Mouse (Mus musculus) T-helper 2 cell (primary cell): Measurements from ENCODE around the gene Rpl6.
"Not testable (repeated sequence)": the region's sequence is repeated elsewhere in the genome, so short reads cannot be mapped to it uniquely, and the experiment has no call there.

ENCODE experiments used
- in situ Hi-C: fragments of 300-600 bp; cut with MboI, MseI; formaldehyde crosslinking; loops from one replicate; pipeline ENCODE4 v1.15.1; 2025; ENCODE audit warnings: high pct_unique_total_duplicates

The Rpl6 gene

GRCm38 (mm10) chr5:121196764-121197163 is 7.5 kb upstream of the Rpl6 start:
- in situ Hi-C loops: no loop called here

GRCm38 (mm10) chr5:121197337-121197736 is 6.9 kb upstream of the Rpl6 start:
- in situ Hi-C loops: no loop called here

DNA sequence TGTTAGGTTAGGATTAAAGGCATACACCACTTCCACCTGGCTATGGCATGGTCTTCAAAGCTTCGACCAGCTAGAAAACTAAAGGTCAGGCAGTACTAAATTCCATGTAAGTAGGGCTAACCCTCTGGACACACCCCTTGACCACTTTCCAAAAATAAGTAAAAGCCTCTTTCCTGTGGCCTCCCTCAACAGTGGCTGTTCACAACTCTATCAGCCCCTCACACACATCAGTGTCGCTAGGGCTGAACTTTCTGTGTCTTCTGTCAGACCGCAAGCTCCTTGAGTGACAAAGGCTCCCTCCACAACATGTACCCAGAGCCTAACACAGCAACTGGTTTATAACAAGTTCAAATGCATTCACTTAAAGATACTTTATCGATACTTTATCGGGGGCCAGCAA is 5.9 kb upstream of the Rpl6 start:
- in situ Hi-C loops: no loop called here

- in situ Hi-C loops: no loop called here
Measured at GRCm38 (mm10) chr5:121201739-121202138, 2.5 kb upstream of the Rpl6 start.

DNA sequence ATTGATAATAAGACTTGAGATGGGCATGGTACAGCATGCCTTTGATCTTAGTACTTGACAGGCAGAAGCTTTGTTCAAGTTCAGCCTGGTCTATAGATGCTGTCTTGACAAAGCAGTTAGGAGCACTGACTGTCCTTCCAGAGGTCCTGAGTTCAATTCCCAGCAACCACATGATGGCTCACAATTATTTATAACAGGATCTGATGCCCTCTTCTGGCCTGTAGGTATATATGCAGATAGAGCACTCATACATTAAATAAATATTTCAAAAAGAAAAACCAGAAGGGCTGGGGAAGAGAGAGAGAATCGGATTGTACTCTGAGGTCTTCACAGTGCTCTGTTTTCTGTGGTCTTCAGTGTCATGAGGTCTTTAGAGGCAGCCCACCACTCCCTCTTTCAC is 1.8 kb upstream of the Rpl6 start:
- in situ Hi-C loops: no loop called here

GRCm38 (mm10) chr5:121205537-121206130 is 1.4 kb downstream of the Rpl6 start:
- in situ Hi-C loops: not testable (repeated sequence)

GRCm38 (mm10) chr5:121206540-121206939 is 2.3 kb downstream of the Rpl6 start:
- in situ Hi-C loops: no loop called here

DNA sequence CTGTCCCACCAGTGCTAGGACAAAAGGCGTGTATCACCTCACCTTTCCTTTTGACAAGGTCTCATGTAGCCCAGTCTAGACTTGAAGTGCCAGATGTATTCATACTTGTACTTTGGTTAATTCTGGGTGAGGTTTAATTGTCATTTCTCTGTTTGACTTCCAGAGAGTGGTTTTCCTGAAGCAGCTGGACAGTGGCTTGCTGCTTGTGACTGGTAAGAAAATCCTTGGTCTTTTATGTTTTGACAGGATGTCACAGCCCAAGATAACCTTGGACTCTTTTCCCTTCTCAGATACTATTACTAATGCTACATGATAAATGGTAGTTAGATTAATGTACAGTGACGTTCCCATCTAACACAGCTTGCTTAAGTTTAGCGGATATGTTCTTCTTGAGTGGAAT is 2.7 kb downstream of the Rpl6 start:
- in situ Hi-C loops: no loop called here

DNA sequence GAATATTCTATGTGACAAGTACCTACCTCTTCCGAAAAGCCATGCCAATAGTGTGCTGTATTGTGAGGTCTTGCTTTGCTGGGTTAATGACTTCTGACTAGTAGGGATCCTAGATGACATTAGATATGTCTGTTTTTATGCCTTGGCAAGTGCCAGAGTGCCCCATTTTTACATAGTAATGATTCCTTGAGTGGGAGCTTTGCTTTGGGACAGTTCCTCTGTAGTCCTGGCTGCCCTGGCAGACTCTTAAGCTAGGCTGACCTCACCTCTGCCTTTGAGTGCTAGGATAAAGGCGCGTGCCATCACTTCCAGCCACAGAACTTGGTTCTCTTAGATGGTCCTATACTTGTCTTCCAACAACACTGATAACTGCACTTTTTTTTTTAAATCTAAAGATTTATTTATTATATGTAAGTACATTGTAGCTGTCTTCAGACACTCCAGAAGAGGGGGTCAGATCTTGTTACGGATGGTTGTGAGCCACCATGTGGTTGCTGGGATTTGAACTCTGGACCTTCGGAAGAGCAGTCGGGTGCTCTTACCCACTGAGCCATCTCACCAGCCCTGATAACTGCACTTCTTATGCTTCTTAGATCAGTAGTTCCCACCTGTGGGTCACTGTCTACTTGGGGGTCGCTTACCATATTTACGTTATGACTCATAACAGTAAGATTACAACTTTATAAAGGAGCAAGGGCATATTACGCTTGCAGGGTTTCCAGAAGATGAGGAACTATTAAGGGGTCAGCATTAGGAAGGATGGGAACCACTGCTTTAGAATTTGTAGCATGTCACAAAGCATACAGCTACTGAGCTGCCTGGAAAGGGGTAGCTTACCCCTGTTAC is 5.7 kb downstream of the Rpl6 start:
- in situ Hi-C loops: no loop called here

GRCm38 (mm10) chr5:121210601-121210924 is 6.3 kb downstream of the Rpl6 start:
- in situ Hi-C loops: no loop called here

GRCm38 (mm10) chr5:121212108-121212507 is 7.8 kb downstream of the Rpl6 start:
- in situ Hi-C loops: no loop called here

GRCm38 (mm10) chr5:121214707-121215106 is 10.4 kb downstream of the Rpl6 start:
- in situ Hi-C loops: loop anchor here (5.0 kb wide), 1 partner anchor 168 kb away; no protein-coding TSS in a partner anchor

DNA sequence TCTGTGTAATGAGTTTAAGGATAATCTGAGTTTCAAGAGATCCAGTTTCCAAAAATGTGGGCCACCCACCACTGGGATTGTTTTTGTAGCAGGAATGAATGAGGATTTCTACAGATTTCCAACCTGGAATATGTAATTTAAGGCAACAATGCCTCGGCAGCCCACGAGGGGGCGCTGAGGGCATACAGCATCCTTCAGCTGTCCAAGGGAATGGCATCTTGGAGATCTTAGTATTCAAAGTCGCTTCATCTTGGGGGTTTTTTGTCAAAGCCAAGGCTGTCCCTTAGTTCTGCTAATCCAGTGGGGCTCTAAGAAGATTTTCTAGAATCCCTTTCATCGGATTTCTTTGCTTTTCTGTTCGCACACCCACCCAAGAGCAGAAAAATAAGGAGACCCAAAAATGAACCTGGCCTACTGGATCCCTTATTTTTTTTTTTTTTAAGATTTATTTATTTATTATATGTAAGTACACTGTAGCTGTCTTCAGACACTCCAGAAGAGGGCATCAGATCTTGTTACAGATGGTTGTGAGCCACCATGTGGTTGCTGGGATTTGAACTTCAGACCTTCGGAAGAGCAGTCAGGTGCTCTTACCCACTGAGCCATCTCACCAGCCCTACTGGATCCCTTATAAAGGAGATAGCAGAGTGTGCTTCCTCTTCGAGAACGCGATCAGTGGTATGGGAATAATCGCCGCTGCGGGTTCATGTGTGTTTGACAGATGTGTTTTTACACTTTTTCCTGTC is 11.3 kb downstream of the Rpl6 start:
- in situ Hi-C loops: loop anchor here (5.0 kb wide), 1 partner anchor 167 kb away; no protein-coding TSS in a partner anchor

- in situ Hi-C loops: loop anchor here (5.0 kb wide), 1 partner anchor 166 kb away; no protein-coding TSS in a partner anchor
Measured at GRCm38 (mm10) chr5:121216126-121216446, 11.8 kb downstream of the Rpl6 start.

DNA sequence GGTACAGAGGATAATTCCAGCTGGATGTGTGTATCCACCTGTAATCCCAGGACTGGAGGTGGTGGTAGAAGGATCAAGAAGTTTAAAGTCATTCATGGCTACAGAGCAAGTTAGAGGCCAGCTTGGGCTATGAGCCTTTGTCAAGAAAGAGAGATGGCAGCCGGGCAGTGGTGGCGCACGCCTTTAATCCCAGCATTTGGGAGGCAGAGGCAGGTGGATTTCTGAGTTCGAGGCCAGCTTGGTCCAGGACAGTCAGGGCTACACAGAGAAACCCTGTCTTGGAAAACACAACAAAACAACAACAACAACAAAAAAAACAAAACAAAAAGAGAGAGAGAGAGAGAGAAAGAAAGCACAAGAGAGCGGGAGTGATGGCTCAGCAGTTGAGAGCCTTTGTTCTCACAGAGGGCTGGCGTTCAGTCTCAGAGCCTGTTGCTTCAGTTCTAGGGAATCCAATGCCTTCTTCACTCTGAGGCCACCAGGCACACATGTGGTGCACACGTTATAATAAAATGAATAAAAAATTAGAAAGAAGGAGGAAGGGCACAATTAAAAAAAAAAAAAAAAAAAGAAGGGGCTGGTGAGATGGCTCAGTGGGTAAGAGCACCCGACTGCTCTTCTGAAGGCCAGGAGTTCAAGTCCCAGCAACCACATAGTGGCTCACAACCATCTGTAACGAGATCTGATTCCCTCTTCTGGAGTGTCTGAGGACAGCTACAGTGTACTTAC is 12.5 kb downstream of the Rpl6 start:
- in situ Hi-C loops: loop anchor here (5.0 kb wide), 1 partner anchor 166 kb away; no protein-coding TSS in a partner anchor

DNA sequence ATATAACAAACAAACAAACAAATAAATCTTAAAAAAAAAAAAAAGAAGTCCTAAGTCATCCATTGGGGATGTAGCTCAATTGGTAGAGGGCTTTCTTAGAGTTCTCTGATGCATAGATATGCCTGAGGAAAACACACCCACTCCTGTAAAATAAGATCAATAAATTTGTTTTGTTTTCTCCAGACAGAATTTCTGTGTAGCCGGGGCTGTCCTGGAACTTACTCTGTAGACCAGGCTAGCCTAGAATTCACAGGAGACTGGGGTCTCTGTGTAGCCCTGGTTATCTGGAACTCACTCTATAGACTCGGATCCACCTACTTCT is 13.0 kb downstream of the Rpl6 start:
- in situ Hi-C loops: loop anchor here (5.0 kb wide), 1 partner anchor 165 kb away; no protein-coding TSS in a partner anchor

- in situ Hi-C loops: loop anchor here (5.0 kb wide), 1 partner anchor 163 kb away; no protein-coding TSS in a partner anchor
Measured at GRCm38 (mm10) chr5:121219190-121219589, 14.9 kb downstream of the Rpl6 start.

DNA sequence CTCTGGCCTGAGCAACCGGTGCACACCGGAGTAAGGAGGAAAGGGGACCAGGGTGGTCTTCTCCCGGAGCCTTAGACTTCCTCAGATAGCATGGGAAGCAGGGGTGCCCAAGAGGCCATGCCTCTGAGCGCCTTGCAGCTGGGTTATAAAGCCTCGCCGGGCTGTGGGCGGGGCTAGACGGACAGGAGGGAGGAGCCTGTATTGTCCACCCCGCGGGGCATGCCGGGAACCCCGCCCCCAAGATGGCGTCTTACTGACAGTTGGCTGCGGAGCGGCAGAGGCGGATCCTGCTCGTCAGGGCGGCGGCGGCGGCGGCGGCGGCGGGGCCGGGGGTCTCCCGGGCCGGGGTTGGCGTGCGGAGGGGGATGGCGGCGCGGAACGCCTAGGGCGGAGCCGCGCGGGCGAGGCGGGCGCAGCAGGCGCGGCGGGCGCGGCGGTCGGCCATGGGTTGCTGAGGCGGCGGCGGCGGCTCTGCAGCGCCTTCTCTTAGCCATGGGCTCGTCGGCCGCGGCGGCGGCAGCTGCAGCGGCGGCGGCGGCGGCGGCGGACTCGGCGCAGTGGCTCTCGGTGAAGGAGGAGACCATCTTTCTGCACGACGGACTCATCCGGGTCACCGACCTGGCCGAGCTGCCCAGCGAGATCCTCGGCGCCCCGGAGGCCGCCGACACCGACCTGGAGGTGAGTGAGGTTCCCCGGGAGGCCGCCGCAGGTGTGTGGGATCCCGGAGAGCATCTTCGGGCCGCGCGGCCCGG is 15.9 kb downstream of the Rpl6 start, which contains the start of gene Hectd4:
TSS of gene Hectd4 (plus strand) at position 240 of the 752 bp plus-strand sequence.
- in situ Hi-C loops: loop anchor here (5.0 kb wide), 1 partner anchor 162 kb away; no protein-coding TSS in a partner anchor

DNA sequence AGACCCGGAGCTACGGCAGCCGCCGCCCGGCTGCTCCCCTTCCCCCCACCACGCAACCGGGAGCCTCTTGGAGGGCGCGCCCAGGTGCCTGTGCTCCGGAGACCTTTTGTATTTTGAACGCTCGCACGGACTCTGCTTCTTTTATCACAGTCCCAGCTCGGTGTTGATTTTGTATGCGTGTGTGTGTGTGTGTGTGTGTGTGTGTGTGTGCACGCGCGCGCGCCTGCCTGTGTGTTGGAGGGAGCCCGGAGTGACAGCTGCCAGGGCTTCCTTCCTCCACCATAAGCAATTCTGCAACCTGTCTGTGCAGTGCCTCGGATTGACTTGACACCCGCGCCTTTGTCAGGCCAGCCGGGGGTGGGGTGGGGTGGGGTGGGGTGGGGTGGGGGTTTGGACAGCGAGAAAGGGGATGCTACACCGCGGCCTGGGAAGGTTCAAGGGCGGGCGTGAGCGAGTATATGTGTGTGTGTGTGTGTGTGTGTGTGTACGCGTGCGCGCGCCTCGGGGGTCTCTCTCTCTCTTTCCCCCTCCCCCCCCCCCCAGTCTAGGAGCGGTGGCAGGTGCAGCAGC is 16.5 kb downstream of the Rpl6 start:
- in situ Hi-C loops: no loop called here

GRCm38 (mm10) chr5:121221328-121221850 is 17.1 kb downstream of the Rpl6 start:
- in situ Hi-C loops: no loop called here
